Mouse (Mus musculus): ENCODE measurements at regions not wholly inside any gene's neighbourhood (a gene's known extent, or its start where the extent isn't known, plus 50 kb on each side); places are given as distances from the start of the nearest gene placed in this dataset.

GRCm38 (mm10) chr13:70177066-70177465, 374.9 kb downstream of the Med10 start:
- Histone ChIP-seq H3K4me3 (no peak overlapping the region), H3K4me1 (no peaks in the 10 kb centered on the region), H3K27ac (no peak overlapping the region), H3K9me3 (no peaks in the 10 kb centered on the region), H3K36me3 (no peaks in the 10 kb centered on the region), H3K4me2 (replicated peaks) (no peak overlapping the region), H3K27me3 (no peaks in the 10 kb centered on the region), H3K9ac (no peak overlapping the region)
- WGBS: 91% methylated on average over 2 of the region's 2 CpGs
- ATAC-seq (ENCODE audit: insufficient number of reproducible peaks, insufficient read depth, low FRiP score, low TSS enrichment): no peak

- WGBS: 43% methylated on average over 8 of the region's 8 CpGs
- Histone ChIP-seq H3K9me3 (no peaks in the 10 kb centered on the region), H3K36me3 (no peaks in the 10 kb centered on the region), H3K4me1 (no peaks in the 10 kb centered on the region), H3K27ac (no peak overlapping the region), H3K9ac (no peak overlapping the region), H3K4me3 (no peak overlapping the region), H3K4me2 (replicated peaks) (no peak overlapping the region), H3K27me3 (no peaks in the 10 kb centered on the region)
- ATAC-seq (ENCODE audit: insufficient number of reproducible peaks, insufficient read depth, low FRiP score, low TSS enrichment): no peak
Observed at GRCm38 (mm10) chr13:70178073-70178491, 375.9 kb downstream of the Med10 start.

- no peaks in the 10 kb centered on the region for H3K36me3 ChIP-seq
- H3K4me3 ChIP-seq: no peak overlapping the region
- no peak for ATAC-seq (ENCODE audit: insufficient number of reproducible peaks, insufficient read depth, low FRiP score, low TSS enrichment)
- no peaks in the 10 kb centered on the region for H3K27me3 ChIP-seq
- H3K27ac ChIP-seq: no peak overlapping the region
- no peak overlapping the region for H3K4me2 ChIP-seq (replicated peaks)
- no peak overlapping the region for H3K9ac ChIP-seq
- no peaks in the 10 kb centered on the region for H3K4me1 ChIP-seq
- 78% methylated on average over 4 of the region's 4 CpGs for WGBS
- no peaks in the 10 kb centered on the region for H3K9me3 ChIP-seq
Observed at GRCm38 (mm10) chr13:70190978-70191377, 388.8 kb downstream of the Med10 start.

- Histone ChIP-seq H3K27ac (no peak overlapping the region), H3K4me2 (replicated peaks) (no peak overlapping the region), H3K27me3 (no peaks in the 10 kb centered on the region), H3K4me3 (no peak overlapping the region), H3K36me3 (no peaks in the 10 kb centered on the region), H3K9ac (no peak overlapping the region), H3K9me3 (no peaks in the 10 kb centered on the region), H3K4me1 (no peaks in the 10 kb centered on the region)
- WGBS: 85% methylated on average over 13 of the region's 13 CpGs
- no peak for ATAC-seq (ENCODE audit: insufficient number of reproducible peaks, insufficient read depth, low FRiP score, low TSS enrichment)
Observed at GRCm38 (mm10) chr13:70192101-70193025, 390.2 kb downstream of the Med10 start.

- H3K4me1 ChIP-seq: no peaks in the 10 kb centered on the region
- WGBS: 87% methylated on average over 9 of the region's 9 CpGs
- no peaks in the 10 kb centered on the region for H3K27me3 ChIP-seq
Observed at GRCm38 (mm10) chr13:70193270-70193669, 391.1 kb downstream of the Med10 start.

GRCm38 (mm10) chr13:70195854-70196253, 393.7 kb downstream of the Med10 start:
- no peak for ATAC-seq (ENCODE audit: insufficient number of reproducible peaks, insufficient read depth, low FRiP score, low TSS enrichment)
- 85% methylated on average over 4 of the region's 4 CpGs for WGBS
- no peaks in the 10 kb centered on the region for H3K4me1 ChIP-seq
- H3K27ac ChIP-seq: no peak overlapping the region
- H3K9me3 ChIP-seq: no peaks in the 10 kb centered on the region
- no peak overlapping the region for H3K4me2 ChIP-seq (replicated peaks)
- no peaks in the 10 kb centered on the region for H3K27me3 ChIP-seq
- H3K36me3 ChIP-seq: no peaks in the 10 kb centered on the region
- H3K9ac ChIP-seq: no peak overlapping the region
- H3K4me3 ChIP-seq: no peak overlapping the region

More at GRCm38 (mm10) chr13:70193270-70193669, 391.1 kb downstream of the Med10 start:
- no peak for ATAC-seq (ENCODE audit: insufficient number of reproducible peaks, insufficient read depth, low FRiP score, low TSS enrichment)
- Histone ChIP-seq H3K9ac (no peak overlapping the region), H3K27ac (no peak overlapping the region), H3K4me3 (no peak overlapping the region), H3K36me3 (no peaks in the 10 kb centered on the region), H3K9me3 (no peaks in the 10 kb centered on the region), H3K4me2 (replicated peaks) (no peak overlapping the region)

GRCm38 (mm10) chr13:70198638-70199037, 396.4 kb downstream of the Med10 start:
- no peak overlapping the region for H3K4me3 ChIP-seq
- WGBS: 93% methylated on average over 4 of the region's 4 CpGs

GRCm38 (mm10) chr13:70199087-70199486, 396.9 kb downstream of the Med10 start:
- Histone ChIP-seq H3K36me3 (no peaks in the 10 kb centered on the region), H3K9me3 (no peaks in the 10 kb centered on the region), H3K4me3 (no peak overlapping the region), H3K4me2 (replicated peaks) (no peak overlapping the region), H3K9ac (no peak overlapping the region), H3K4me1 (no peaks in the 10 kb centered on the region), H3K27me3 (no peaks in the 10 kb centered on the region), H3K27ac (no peak overlapping the region)
- ATAC-seq (ENCODE audit: insufficient number of reproducible peaks, insufficient read depth, low FRiP score, low TSS enrichment): no peak
- 91% methylated on average over 1 of the region's 1 CpGs for WGBS

More at GRCm38 (mm10) chr13:70198638-70199037, 396.4 kb downstream of the Med10 start:
- no peak for ATAC-seq (ENCODE audit: insufficient number of reproducible peaks, insufficient read depth, low FRiP score, low TSS enrichment)
- Histone ChIP-seq H3K36me3 (no peaks in the 10 kb centered on the region), H3K9ac (no peak overlapping the region), H3K27me3 (no peaks in the 10 kb centered on the region), H3K27ac (no peak overlapping the region), H3K9me3 (no peaks in the 10 kb centered on the region), H3K4me2 (replicated peaks) (no peak overlapping the region), H3K4me1 (no peaks in the 10 kb centered on the region)

GRCm38 (mm10) chr13:70205334-70205733, 403.1 kb downstream of the Med10 start:
- H3K4me2 ChIP-seq (replicated peaks): no peak overlapping the region
- WGBS: 36% methylated on average over 7 of the region's 7 CpGs

GRCm38 (mm10) chr13:70210158-70210557, 408.0 kb downstream of the Med10 start:
- Histone ChIP-seq H3K9me3 (no peaks in the 10 kb centered on the region), H3K36me3 (no peaks in the 10 kb centered on the region), H3K27me3 (no peaks in the 10 kb centered on the region), H3K27ac (no peak overlapping the region), H3K4me3 (no peak overlapping the region), H3K4me2 (replicated peaks) (no peak overlapping the region), H3K9ac (no peak overlapping the region), H3K4me1 (no peaks in the 10 kb centered on the region)
- 69% methylated on average over 3 of the region's 3 CpGs for WGBS
- ATAC-seq (ENCODE audit: insufficient number of reproducible peaks, insufficient read depth, low FRiP score, low TSS enrichment): no peak

More at GRCm38 (mm10) chr13:70205334-70205733, 403.1 kb downstream of the Med10 start:
- ATAC-seq (ENCODE audit: insufficient number of reproducible peaks, insufficient read depth, low FRiP score, low TSS enrichment): no peak
- Histone ChIP-seq H3K27ac (no peak overlapping the region), H3K27me3 (no peaks in the 10 kb centered on the region), H3K9ac (no peak overlapping the region), H3K4me3 (no peak overlapping the region), H3K4me1 (no peaks in the 10 kb centered on the region), H3K36me3 (no peaks in the 10 kb centered on the region), H3K9me3 (no peaks in the 10 kb centered on the region)

- Histone ChIP-seq H3K4me2 (replicated peaks) (no peak overlapping the region), H3K36me3 (no peaks in the 10 kb centered on the region), H3K27me3 (no peaks in the 10 kb centered on the region), H3K9ac (no peak overlapping the region), H3K27ac (no peak overlapping the region), H3K4me1 (no peaks in the 10 kb centered on the region), H3K4me3 (no peak overlapping the region), H3K9me3 (no peaks in the 10 kb centered on the region)
- 90% methylated on average over 3 of the region's 3 CpGs for WGBS
- ATAC-seq (ENCODE audit: insufficient number of reproducible peaks, insufficient read depth, low FRiP score, low TSS enrichment): no peak
Observed at GRCm38 (mm10) chr13:70213017-70213416, 410.8 kb downstream of the Med10 start.

GRCm38 (mm10) chr13:70213622-70214021, 411.4 kb downstream of the Med10 start:
- 68% methylated on average over 2 of the region's 2 CpGs for WGBS
- no peak overlapping the region for H3K9ac ChIP-seq

More at GRCm38 (mm10) chr13:70213622-70214021, 411.4 kb downstream of the Med10 start:
- Histone ChIP-seq H3K27ac (no peak overlapping the region), H3K27me3 (no peaks in the 10 kb centered on the region), H3K36me3 (no peaks in the 10 kb centered on the region), H3K4me3 (no peak overlapping the region), H3K4me1 (no peaks in the 10 kb centered on the region), H3K4me2 (replicated peaks) (no peak overlapping the region), H3K9me3 (no peaks in the 10 kb centered on the region)
- ATAC-seq (ENCODE audit: insufficient number of reproducible peaks, insufficient read depth, low FRiP score, low TSS enrichment): no peak

Measured in embryonic facial prominence, embryonic 12.5 days (tissue).